Mouse (Mus musculus) c-Kit-positive CD71-negative TER-119-negative erythroid progenitor cells, embryonic 14.5 days (primary cell): ENCODE measurements around the gene Klhdc7b.

ENCODE experiments used
- DNase-seq: peaks from one replicate; pipeline ENCODE4 v3.0.0-alpha.2; 2013; ENCODE audit warnings: low read depth

Gene Klhdc7b

DNA sequence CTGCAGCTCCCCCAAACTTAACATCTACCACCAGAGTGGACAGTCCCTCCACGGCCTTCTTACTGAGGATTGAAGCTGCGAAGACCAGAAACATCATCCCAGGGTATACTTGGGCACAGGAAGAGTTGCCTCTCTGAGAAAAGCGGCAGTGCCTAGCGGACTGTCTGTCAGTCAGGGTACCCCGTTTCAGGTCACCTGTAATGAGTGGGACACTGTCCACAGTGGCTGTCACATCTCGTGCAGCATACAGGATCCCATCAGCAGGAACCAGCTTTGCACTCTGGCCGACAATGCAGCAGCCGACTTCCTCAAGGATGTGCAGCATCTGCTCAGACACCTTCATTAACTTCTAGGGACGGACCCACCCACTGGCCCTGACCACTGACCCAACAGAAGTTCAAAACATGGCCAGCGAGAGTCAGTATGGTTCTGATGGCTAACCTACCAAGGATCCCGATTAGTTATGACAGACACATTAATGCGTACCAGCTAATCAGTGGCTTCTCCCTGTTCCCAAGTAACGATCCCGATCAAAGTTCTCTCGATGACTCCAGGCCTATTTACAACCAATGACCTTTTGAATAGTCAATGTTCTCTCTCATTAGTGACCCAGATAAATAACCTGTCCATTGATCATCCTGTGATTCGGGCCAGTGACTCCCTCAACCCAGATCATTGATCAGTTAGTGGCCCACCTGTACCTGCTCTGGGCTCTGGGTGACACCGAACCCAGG is 9.7 kb upstream of the Klhdc7b start:
- no peak for DNase-seq

DNA sequence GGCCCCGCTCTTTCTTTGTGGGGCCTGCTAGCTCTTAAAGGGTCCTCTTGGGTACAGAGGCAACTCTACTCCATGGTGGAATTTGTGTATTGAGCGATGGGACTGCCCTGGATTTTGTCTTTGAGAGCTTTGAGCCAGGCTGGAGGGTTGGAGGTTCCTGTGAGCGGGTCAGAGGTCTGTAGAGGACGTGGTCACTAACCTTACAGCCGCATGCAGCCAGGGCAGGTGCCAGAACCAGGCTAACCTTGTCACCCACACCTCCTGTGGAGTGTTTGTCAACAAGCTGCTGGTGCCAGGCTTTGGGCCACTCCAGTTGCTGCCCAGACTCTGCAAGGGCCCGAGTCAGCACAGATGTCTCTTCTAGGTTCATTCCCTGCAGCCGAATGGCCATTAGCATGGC is 8.7 kb upstream of the Klhdc7b start:
- DNase-seq = no peak

DNA sequence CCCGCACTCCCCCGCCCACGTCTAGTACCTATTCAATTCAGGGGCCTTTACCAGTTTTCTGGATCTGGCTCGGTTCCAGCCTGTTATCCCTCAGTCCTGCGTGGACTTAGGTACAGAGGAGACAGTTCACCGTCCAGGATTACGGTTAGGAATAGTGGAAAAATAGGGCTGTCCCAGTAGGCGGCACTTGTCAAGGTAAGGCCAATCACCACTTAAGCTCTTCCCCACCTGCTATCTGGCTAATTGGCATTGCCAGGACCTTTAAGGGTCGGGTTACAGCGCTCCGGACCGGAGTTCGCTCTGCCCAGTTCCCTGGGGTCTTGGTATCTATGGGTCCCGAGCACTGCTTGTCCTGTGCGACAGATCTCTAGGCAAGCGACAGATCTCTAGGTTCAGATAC is 7.8 kb upstream of the Klhdc7b start, which contains the start of gene Tymp:
Gene Tymp (minus strand): TSS at position 83 of the 400 bp plus-strand sequence.
- DNase-seq = no peak

DNA sequence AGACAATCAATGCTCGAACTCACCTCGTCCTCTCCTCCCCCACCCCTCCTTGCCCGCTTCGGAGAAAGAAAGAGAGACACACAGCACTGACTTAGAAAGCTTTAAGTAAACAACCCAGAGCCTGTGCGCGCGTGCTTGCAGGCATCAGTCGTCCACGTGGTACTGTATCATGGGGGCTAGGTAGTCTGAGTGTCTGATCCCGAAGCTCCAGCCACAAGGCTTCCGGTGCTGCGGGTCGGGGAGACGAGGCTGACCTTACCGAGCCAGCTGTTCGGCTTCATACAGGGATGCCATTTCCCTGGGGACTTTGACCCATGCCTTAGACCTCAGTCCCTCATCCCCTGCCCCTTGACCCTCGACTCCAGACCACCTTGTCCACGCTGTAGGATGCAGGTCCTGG is 7.4 kb upstream of the Klhdc7b start:
- DNase-seq = no peak

DNA sequence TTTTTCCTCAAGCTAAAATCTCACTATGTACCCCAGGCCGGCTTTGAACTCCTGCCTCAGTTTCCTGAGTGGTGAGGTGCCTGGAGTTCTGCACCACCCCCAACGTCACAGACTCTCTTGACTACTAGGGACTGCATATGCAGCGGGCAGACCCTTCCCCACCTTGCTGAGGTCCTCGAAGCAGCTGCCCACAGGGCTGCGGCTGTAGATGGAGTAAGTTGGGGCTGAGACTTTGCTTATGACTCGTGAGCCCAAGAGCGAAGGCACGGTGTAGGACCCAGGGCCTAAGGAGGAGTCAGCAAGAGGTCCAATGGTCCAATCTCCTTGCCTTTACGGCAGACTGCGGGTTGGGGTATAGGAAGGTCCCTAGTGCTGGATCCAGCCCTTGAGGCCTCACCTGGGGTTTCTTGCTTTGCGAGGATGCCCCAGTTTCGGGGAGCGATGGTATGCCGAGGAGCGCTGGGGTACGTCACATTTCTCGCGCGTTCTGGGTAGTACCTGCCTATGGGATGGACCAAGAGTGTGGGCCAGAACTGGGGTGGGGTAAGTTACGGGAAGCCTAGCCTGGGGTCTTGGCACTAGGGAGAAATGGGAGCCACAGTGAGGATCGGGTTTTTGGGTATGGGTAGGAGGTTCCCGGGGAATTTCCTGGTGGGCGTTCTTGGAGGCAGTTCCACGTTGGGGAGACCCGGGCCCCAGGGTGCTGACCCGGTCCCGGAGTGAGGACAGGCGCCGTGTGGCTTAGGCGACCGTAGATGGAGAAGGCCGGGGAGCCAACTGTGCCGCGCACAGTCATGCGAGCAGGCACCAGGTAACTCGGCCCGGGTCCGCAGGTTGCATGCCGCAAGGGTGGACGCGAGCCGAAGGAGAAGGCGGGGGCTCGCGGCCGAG is 6.5 kb upstream of the Klhdc7b start:
- no peak for DNase-seq

DNA sequence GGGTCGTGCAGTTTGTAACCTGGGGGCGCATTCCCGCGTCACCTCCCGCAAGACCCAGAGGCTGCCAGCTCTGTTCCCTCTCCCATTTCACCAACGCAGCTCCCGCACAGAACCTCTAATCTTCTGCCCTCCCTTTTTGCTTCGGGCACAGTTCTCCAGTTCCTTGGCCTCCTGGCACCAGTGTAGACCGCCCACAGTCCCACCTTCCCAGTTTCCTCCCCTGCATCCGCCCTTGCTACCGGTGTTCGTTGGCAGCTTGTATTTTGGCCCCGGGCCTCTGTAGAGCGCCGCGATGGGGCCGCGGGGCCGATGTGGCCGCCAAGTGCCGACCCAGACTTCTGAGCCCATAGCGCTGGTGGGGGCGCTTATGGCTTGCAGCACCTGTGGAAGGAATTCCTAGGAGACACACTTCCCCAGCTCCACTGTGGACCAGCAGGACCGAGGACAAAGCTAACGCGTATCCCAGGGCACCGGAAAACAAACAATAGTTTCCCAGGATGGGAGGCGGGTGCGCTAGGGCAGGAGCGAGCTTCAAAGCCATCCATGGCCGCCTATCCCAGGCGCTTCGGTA is 5.8 kb upstream of the Klhdc7b start, which contains the start of gene Odf3b:
Gene Odf3b (minus strand): TSS at position 452 of the 571 bp plus-strand sequence.
- no peak for DNase-seq

DNA sequence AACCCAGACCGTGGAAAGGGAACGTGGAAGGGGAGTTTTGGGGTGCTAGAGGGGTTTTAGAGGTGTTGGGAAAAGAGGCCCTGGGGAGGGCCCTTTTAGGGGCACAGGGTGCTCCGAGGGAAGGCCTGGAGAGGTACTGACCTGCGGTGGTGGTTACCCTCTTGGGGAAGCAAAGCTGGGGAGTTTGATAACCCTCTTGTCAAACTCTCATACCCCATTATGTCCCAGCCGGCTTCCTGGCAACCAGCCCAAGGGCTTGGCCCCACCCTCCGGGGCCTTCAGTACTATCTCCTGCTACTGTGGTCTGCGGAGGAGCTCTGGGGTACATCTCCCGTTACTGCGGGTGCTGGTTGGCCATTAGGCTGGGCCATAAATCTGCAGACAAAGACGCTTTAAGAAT is 5.3 kb upstream of the Klhdc7b start:
- no peak for DNase-seq

DNA sequence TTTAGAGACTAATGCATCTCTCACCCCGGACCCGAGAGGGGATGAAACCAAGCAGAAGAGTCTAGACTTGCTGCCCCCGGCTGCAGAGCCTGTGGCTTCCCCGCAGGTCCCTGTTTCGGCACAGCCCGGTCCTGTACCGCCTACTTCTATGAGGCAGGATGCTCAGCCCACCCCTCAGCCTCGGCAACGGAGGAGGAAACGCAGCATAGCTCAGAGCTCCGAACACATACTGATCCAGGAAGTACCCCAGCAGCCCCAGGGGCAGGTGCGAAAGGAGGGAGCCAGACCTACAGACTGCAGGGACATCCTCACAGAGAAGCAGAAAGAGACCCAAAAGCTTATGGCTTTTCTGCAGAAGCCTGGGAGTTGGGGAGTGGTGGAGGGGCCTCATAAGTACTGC is 2.4 kb downstream of the Klhdc7b start:
- DNase-seq = no peak

DNA sequence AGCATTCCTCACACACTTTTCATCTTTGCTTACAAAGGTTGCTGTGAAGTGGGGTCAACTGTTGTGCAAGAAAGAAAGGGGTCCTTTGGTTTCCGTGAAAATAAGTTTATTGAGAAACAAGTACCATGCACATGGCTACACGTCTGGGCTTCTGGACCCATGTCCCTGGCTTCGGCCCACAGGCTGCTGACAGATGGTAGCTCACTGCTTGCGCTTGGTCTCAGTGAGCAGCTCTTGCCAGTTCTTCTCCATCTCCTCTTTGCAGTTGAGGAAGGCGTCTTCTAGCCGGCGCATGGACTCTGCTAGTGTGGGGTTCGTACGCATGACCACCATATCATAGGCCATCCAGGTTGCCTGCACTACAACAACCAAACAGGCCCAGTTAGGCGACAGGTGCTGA is 5.4 kb downstream of the Klhdc7b start:
- no peak for DNase-seq

DNA sequence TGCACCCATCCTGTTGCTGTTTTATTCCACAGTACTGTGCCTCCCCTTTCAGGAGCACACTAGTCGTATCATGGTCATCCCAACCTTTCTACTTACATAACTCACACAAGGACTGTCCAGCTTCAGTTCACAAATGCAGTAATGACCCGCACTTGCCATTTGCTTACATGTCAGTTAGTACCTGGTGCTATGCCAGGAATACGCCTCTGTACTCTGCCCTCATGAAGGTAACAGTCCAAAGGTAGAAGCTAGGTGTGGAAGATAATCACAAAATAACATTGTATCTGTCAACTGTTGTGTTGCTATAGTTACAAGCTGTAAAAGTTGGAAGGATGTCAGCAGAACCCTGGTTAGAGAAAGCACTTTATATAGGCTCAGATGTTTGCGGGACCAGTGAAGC is 12.2 kb downstream of the Klhdc7b start:
- no peak for DNase-seq

DNA sequence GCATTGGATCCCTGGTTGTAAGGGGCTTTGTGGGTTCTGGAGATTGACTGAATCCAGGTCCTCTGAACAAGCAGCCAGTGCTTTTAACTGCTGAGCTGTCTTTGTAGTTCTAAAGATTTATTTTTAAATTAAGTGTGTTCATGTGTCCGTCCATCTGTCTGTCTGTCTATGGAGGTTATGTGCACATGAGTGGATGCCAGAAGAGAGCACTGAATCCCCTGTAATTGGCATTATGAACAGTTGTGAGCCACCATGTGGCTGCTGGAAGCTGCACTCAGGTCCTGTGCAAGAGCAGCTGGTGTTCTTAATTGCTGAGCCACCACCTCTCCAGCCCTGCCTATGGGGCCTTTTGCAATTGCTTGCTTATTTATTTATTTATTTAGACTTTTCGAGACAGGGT is 13.4 kb downstream of the Klhdc7b start:
- DNase-seq = no peak

DNA sequence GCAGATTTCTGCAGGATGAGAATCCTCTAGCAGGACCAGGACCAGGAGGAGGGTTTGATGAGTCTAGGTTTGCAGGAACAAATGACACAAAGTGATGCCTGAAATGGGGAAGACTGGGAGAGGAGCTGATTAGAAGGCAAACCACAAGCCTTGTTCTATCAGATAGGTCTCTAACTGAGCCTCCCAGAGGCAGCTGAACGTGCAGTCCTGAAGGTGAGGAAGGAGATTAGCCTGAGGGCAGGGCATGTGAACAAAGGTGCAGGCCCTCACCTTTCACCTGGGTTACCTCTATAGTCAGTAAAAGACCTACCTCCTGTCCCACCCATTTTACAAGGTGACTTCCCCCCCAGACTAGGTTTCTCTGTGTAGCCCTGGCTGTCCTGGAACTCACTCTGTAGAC is 15.0 kb downstream of the Klhdc7b start:
- no peak for DNase-seq

DNA sequence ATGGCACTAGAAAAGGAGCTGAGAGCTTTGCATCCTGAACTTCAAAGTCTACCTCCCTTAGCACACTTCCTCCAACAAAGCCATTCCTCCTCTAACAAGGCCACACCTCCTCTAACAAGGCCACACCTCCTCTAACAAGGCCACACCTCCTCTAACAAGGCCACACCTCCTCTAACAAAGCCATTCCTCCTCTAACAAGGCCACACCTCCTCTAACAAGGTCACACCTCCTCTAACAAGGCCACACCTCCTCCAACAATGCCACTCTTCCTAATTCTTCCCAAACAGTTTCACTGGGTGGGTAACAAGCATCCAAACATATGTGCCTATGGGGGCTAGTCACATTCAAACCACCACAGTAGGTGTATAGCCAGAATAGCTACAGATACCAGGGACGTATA is 17.8 kb downstream of the Klhdc7b start:
- no peak for DNase-seq

DNA sequence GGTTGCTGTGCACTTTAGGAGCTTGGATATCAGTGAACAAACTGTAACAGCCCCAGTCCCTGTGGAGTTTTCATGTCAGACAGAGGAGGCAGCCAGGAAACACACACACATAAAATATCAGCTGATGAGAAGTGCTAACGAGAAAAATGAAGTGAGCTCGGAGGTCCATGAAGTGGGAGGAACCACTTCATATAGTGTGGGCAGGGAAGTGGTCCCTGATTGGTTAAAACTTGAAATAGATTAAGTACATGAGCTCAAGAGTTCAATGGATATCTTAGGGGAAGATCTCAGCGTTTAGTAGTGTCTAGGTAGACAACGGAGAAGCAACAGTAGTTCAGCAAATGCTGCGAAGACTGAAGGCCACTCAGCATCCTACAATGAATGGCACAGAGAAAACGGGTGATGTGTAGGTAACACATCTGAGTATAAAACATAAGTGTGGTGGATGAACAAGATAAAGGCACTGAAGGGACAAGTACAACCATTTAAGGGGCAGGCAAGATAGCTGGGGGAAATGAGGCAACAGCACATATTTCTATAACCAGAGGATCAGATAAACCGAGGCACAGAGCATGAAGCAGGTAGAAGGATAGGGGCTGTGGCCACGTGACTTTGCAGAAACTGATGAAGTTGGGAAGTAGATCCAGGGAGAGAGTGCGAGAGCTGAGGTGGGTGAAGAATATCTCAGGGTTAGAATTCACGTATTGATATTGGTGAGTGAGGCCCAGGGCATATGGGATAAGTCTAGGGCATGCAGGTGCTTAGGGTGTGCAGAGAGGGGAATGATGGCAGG is 20.3 kb downstream of the Klhdc7b start:
- no peak for DNase-seq

DNA sequence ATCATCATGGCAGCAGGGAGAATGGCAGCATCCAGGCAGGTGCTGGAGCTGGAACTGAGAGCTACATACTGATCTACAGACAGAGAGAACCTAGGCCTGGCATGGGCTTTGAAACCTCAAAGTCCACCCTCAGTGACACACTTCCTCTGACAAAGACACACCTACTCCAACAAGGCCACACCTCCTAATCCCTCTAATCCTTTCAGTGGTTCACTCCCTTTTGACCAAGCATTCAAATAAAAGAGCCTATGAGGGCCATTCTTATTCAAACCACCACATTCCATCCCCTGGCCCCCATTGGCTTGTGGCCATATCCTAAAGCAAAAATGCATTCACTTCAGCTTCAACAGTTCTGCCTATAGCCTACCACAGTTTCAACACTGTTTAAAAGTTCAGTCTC is 22.0 kb downstream of the Klhdc7b start:
- DNase-seq = no peak

DNA sequence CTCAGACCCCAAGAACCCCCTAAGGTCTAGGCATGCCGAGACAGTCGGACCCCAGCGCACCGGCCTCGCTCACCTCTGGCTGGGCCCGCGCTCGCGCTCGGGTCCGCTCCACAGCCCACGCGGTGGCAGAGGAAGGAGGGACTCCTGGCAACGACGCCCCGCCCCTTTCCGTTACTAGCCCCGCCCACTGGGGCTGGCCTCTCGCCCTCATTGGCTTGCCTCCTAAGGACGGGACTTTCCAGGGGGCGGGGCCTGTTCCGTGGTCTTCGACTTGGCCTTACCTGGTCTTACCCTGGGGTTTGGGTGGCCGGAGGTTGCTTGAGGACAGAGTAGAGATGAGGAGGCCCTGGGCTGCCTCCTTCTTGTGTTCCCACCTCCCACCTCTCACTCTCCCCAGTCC is 25.4 kb downstream of the Klhdc7b start, which contains the start of gene Syce3:
Gene Syce3 (minus strand): TSS at position 386 of the 400 bp plus-strand sequence.
- no peak for DNase-seq

DNA sequence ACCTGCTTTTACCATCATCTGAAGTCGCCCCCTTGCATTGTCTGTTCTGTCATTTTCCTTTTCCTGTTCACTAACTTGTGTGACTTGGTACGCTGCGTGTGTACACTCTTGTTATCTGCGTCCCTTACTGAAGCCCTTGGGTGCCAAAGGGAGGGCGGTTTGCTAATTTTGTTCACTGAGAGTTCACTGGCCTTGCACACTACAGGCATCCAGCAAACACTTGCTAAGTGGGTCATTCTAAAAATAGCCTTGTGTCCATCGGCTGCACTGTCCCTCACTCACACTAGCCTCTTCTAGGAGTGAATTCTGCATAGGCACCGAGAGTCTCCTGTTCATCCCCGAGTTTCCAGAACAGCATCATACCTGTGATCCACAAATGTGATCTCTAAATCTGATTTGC is 30.6 kb downstream of the Klhdc7b start:
- no peak for DNase-seq

DNA sequence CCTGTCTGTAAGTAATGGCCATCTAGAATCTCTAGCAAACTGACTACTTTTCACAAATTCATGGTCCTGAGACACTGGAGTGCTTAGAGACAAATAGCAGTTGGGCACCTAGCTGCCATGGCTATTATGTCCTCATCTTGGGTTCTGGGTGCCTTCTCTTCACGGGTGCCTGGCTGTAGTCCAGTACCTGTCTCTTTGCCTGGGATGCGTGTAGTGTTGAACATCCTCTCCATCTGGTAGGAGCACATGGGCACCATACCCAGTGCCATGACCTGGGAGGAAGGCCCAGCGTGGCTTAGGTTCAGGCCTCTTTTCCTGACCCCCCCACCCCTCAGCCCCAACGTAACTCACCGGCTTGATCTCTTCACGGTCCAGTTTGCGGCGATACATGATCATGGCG is 37.2 kb downstream of the Klhdc7b start:
- DNase-seq = no peak

DNA sequence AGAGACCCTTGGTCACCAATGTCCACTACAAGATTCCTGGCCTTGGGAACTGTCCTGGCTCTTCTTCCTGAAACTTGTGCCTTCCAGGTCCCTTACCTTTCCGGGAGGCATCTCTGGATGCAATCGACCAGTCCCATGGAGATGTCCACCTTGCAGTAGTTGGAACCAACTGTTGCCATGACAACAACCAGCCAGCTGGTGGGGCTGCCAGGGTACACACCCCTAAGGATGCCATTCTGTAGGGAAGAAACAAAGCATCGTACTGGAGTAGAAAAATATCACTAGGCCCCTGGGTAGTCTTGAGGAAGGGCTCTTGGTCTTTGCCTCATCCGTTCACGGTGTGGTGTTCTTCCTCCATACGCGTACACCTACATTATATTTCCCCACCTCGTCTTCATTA is 39.9 kb downstream of the Klhdc7b start:
- no peak for DNase-seq

DNA sequence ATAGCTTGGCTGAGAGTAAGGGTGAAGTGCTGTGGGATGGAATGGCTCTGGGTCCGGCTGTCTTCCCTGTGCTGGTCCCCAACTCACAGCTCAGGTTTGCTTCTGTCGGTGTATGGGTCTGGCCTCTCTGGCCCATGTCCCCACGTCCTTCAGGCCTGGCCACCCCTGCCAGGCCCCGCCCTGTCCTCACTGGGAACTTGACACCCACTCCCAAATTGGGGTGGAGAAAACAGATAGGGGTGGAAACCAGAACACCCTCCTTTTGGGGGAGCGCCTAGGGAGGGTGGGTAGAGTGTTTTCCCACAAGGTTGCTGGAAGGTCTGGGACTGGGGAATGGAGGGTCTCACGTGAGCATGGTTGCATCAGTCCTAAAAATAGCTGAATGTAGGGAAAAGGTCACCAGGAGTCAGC is 41.0 kb downstream of the Klhdc7b start, which contains the start of gene Cpt1b:
Gene Cpt1b (minus strand): TSS at position 153 of the 411 bp plus-strand sequence.
- DNase-seq = no peak

DNA sequence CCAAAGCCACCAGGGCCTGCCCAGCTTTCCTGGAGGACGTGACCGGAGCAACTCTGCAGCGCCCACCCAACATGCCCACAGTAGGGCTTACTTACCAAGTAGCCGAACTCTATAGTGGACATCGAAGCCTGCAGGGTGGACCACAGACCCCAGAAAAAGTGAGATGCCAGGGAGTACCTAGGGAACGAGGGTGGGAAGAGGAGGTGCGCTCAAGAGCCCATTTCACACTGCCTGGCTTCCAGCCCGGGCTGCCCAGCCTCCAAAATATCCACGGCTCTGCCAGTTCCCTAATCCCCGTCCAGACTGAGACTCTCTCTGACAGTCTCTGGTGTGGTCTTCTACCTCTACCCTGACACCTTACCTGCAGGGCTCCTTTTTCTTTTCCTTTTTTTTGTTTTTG is 42.0 kb downstream of the Klhdc7b start:
- no peak for DNase-seq
